Mouse (Mus musculus): ENCODE measurements around the gene Trp53inp2.

Gene Trp53inp2

GRCm38 (mm10) chr2:155385090-155385489 is 4.2 kb downstream of the Trp53inp2 start:
- peak; percentile 74 for DNase-seq (ENCODE audit: low spot score)

- DNase-seq (ENCODE audit: low spot score), result peak; percentile 48
These were observed 5.1 kb downstream of the Trp53inp2 start for GRCm38 (mm10) chr2:155385731-155386533.

DNA sequence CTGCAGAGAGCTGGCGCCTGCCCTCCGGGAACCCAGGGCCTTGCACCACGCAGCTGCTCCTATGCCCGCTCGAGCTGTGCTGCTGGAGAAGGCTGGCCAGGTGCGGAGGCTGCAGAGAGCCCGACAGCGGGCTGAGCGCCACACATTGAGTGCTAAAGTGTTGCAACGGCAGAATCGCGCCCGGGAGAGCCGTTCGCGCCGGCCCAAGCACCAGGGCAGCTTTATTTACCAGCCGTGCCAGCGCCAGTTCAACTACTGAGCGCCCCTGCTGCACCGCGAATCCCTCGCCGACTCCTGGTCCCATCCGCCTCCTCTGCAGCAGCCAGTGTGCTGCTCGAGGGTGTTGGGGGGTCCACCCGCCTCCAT is 5.7 kb downstream of the Trp53inp2 start:
- DNase-seq (ENCODE audit: low spot score), result no peak

GRCm38 (mm10) chr2:155387052-155387451 is 6.2 kb downstream of the Trp53inp2 start:
- DNase-seq (ENCODE audit: low spot score), result no peak

- DNase-seq (ENCODE audit: low spot score), result no peak
These were observed 7.7 kb downstream of the Trp53inp2 start for GRCm38 (mm10) chr2:155388573-155388972.

GRCm38 (mm10) chr2:155394586-155394985 is 13.7 kb downstream of the Trp53inp2 start:
- no peak for DNase-seq (ENCODE audit: low spot score)

- no peak for DNase-seq (ENCODE audit: low spot score)
These were observed 19.4 kb downstream of the Trp53inp2 start for GRCm38 (mm10) chr2:155400276-155400675.

GRCm38 (mm10) chr2:155401926-155402325 is 21.1 kb downstream of the Trp53inp2 start:
- DNase-seq (ENCODE audit: low spot score), result no peak

DNA sequence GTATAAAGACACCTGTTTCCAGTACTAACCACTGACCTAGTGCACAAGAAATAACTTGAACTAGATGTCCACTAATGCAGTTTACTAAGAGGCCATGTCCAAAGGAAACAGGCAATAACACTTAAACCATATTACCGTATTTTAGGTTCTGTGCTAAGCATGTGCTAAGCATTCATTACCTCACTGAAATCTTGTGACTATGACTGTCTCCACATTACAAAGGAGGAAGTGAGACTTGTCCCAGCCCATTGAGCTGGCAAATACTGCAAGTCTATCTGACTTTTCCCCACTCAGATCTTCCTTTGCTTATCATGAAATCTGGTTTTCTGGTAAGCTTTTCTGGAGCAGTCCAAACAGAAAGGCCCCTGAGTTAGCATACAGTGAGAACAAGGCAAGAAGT is 23.8 kb downstream of the Trp53inp2 start:
- no peak for DNase-seq (ENCODE audit: low spot score)

DNA sequence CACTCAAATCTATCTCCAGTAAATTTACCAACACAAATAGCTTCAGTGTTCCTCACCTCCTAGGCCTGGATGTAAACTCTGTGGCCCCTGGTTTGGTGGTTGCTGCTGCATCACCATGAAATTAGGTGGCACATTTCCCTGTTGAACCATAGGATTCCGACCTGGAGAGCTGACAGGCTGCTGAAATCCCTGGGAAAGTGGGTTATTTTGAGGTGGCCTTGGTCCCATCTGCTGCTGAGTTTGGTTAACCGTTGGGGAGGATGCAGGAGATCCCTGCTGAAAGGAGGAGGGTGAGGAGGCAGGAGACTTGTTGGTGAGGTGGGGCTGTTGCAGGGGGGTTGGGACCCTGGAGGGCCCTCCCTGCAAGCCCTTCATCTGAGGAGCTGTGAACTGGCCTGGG is 40.1 kb downstream of the Trp53inp2 start:
- no peak for DNase-seq (ENCODE audit: low spot score)

DNA sequence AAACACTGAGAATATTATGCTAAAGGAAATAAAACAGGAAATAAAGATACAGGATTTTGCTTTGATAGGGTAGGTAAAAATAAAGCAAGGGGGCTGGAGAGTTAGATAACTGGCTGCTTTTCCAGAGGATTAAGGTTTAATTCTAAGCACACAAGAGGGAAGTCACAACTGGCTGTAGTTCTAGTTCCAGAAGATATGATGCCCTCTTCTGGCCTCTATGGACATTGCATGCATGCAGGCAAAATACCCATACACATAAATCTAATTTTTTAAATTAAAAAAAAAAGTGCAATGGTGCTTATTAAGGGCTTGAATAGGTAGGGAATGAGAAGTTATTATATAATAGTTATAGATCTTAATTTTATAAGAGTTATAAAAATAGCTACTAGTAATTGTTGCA is 55.6 kb downstream of the Trp53inp2 start:
- DNase-seq (ENCODE audit: low spot score), result peak; percentile 20
